Mouse (Mus musculus) hindbrain, postnatal 0 days (tissue): ENCODE measurements around the gene Apela. TPM values are rescaled to one million over a fixed set of nuclear protein-coding genes. Genes with fewer than 3 reads are reported as not detected.
"Not testable (repeated sequence)": the region's sequence is repeated elsewhere in the genome, so short reads cannot be mapped to it uniquely, and the experiment has no call there.

ENCODE experiments used
- ATAC-seq: fragments of 200-750 bp; cut with Nextera tagmentation; 2 replicates; pipeline ENCODE4 v1.8.0; 2017; ENCODE audit warnings: mild to moderate bottlenecking, moderate TSS enrichment, moderate library complexity
- DNase-seq: peaks from one replicate; pipeline ENCODE4 v3.0.0-alpha.2; 2015; ENCODE audit warnings: low spot score
- H3K27ac ChIP-seq: fragments of 300-500 bp; sonication (generic); 2 replicates; pipeline ENCODE4 v1.5.1; 2014; ENCODE audit warnings: mild to moderate bottlenecking
- H3K27me3 ChIP-seq: fragments of 300-500 bp; sonication (generic); 2 replicates; pipeline ENCODE4 v1.6.1; 2014; ENCODE audit warnings: low read length, mixed read lengths; ENCODE audit not compliant: insufficient read depth
- H3K36me3 ChIP-seq: fragments of 300-500 bp; sonication (generic); 2 replicates; pipeline ENCODE4 v1.6.1; 2014; ENCODE audit warnings: low read length, mixed read lengths; ENCODE audit not compliant: insufficient read depth
- H3K4me1 ChIP-seq: fragments of 300-500 bp; sonication (generic); 2 replicates; pipeline ENCODE4 v1.6.1; 2014; ENCODE audit warnings: antibody characterized with exemption, low read length, mixed read lengths; ENCODE audit not compliant: insufficient read depth
- H3K4me2 ChIP-seq: fragments of 300-500 bp; sonication (generic); 2 replicates; pipeline ENCODE4 v1.6.1; 2014; ENCODE audit warnings: low read depth, mild to moderate bottlenecking, low read length, moderate library complexity, mixed read lengths
- H3K4me3 ChIP-seq: fragments of 300-500 bp; sonication (generic); 2 replicates; pipeline ENCODE4 v1.5.1; 2014; ENCODE audit warnings: low read length
- H3K9ac ChIP-seq: fragments of 300-500 bp; sonication (generic); replicated peaks from 2 replicates; pipeline ENCODE4 v1.6.1; 2014; ENCODE audit warnings: mild to moderate bottlenecking, low read length, moderate library complexity, mixed read lengths
- H3K9me3 ChIP-seq: fragments of 300-500 bp; sonication (generic); 2 replicates; pipeline ENCODE4 v1.6.1; 2016; ENCODE audit warnings: low read length, mixed read lengths
- CTCF ChIP-seq: IDR thresholded peaks from 2 replicates; pipeline ENCODE4 v1.5.1; 2016; ENCODE audit warnings: antibody characterized with exemption, control low read depth, low read depth
- WGBS: fragments of 180-500 bp; shearing (Covaris S2); extraction: QIAGEN DNeasy Blood & Tissue Kit; methylation state at CpG from one replicate; pipeline ENCODE4 v1.1.7; 2014; 5-methylcytosine and 5-hydroxymethylcytosine counted together
- polyA plus RNA-seq: library from polyadenylated mRNA; unstranded; fragments of >200 nt; fragmentation: Nextera tagmentation; extraction: Ambion mirVana; gene quantifications from 2 replicates; pipeline ENCODE4 v1.2.1, GENCODE M21; 2015
- total RNA-seq: library from RNA; depleted of rRNA; stranded (reverse); fragments of >200 nt; gene quantifications from 2 replicates; pipeline ENCODE4 v1.2.3, GENCODE M21; 2014

Apela gene
- total and polyA plus RNA-seq, 2 experiments from 2014 or later, result 0.66 to 1.3 TPM

GRCm38 (mm10) chr8:65029776-65030175, 7.4 kb downstream of the Apela start:
- H3K36me3 ChIP-seq, result no peaks in the 10 kb centered on the region
- no peaks in the 10 kb centered on the region for H3K27me3 ChIP-seq
- ATAC-seq (no peak), DNase-seq (no peak)
- WGBS, result 88% methylated on average over 4 of the region's 4 CpGs
- H3K27ac ChIP-seq, result no peak overlapping the region
- no peak overlapping the region for H3K4me3 ChIP-seq
- no peak overlapping the region for H3K4me2 ChIP-seq
- no peak for TF ChIP-seq CTCF
- H3K9ac ChIP-seq, result no peak overlapping the region
- no peaks in the 10 kb centered on the region for H3K9me3 ChIP-seq
- no peaks in the 10 kb centered on the region for H3K4me1 ChIP-seq

DNA sequence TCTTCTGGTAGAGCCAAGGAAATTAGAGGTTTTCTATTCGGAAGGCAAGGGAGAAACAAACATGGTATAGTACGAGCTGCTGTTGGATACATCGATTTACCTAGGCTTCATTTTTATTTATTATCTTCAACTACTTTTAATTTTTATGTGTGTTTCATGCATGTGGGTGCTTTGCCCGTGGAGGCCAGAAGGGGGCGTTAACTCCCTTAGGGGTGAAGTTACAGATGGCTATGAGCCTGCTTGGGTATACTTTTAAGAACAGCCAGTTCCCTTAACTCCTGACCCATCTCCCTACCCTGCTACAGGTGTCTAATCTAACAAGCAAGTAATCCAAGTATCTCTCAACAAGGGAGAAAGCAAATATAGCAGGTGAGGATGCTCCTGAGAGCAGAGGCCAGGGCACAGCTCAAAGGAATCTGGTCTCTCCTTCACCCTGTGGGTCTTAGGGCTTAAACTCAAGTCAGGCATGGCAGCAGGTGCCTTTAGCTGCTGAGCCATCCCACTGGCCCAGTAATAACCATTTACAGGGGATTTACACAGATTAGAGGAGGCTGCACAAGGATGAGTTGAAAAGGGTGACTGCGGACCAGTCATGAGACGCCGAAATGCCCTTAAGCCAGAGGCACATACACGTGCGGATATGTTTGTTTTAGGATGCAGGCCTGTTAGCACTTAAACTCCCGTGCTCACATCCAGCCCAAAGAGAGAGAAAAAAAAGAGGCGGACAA, 8.0 kb downstream of the Apela start:
- no peak for TF ChIP-seq CTCF
- Histone ChIP-seq H3K9me3 (no peaks in the 10 kb centered on the region), H3K4me2 (no peak overlapping the region), H3K36me3 (no peaks in the 10 kb centered on the region), H3K4me3 (no peak overlapping the region), H3K27ac (no peak overlapping the region), H3K27me3 (no peaks in the 10 kb centered on the region), H3K9ac (no peak overlapping the region), H3K4me1 (no peaks in the 10 kb centered on the region)
- DNase-seq, result no peak
- ATAC-seq, result no peak
- WGBS, result 88% methylated on average over 12 of the region's 12 CpGs

DNA sequence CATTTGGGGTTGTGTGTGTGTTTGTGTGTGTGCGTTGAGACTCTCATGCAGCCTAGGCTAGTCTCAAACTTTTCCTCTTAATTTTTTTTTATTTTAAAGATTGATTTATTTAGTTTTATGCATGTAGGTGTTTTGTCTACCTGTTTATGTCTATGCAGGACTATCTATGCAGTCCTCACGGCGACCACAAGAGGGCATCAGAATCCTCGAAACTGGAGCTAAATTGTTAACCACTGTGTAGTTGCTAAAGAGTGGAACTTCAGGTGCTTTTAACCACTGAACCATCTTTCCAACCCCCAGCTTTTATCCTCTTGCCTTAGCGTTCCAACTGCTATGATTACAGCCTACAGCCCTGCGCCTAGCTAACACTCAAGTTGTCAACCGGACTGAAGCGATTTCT, 14.7 kb downstream of the Apela start:
- Histone ChIP-seq H3K9me3 (no peaks in the 10 kb centered on the region), H3K27me3 (no peaks in the 10 kb centered on the region), H3K4me2 (no peak overlapping the region), H3K36me3 (no peaks in the 10 kb centered on the region), H3K27ac (no peak overlapping the region), H3K4me3 (no peak overlapping the region), H3K4me1 (no peaks in the 10 kb centered on the region), H3K9ac (no peak overlapping the region)
- 50% methylated on average over 8 of the region's 8 CpGs for WGBS
- ATAC-seq (no peak), DNase-seq (peak; percentile 58)
- peak; percentile 82 for TF ChIP-seq CTCF

DNA sequence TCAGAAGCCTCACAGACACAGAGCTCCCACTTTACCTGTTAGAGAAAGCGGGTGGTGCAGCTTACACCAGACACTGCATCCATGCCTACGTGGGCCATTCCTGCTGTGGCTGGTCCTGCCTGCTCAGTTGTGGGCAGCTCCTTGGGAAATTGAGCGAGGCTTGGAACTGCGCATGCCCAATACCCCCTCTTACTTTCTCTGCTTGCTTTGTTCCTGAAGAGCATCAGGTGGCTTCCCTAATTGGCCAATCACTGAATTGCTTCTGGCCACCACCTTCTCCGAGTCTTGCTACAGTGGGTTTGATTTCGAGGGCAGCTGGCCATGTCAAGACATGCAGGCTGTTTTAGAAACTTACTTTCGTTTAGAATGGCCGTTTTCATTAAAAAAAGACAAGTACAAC, 18.7 kb downstream of the Apela start, which contains the start of the genes Trim61 and Trim60:
TSS of gene Trim61 (minus strand) at position 101 of the 400 bp plus-strand sequence.
TSS of gene Trim60 (minus strand) at position 162 of the 400 bp plus-strand sequence.
- ATAC-seq (no peak), DNase-seq (no peak)
- no peaks in the 10 kb centered on the region for H3K36me3 ChIP-seq
- H3K9ac ChIP-seq, result no peak within 1 kb of the TSS
- WGBS, result 87% methylated on average over 8 of the region's 8 CpGs
- H3K9me3 ChIP-seq, result no peaks in the 10 kb centered on the region
- H3K4me2 ChIP-seq, result no peak within 1 kb of the TSS
- H3K27me3 ChIP-seq, result no peaks in the 10 kb centered on the region
- no peak for TF ChIP-seq CTCF
- no peak within 1 kb of the TSS for H3K4me3 ChIP-seq
- H3K4me1 ChIP-seq, result no peaks in the 10 kb centered on the region
- no peak within 1 kb of the TSS for H3K27ac ChIP-seq

GRCm38 (mm10) chr8:65007616-65008015, 29.5 kb downstream of the Apela start:
- H3K4me1 ChIP-seq, H3K27me3 ChIP-seq, H3K36me3 ChIP-seq, H3K27ac ChIP-seq, H3K9me3 ChIP-seq, DNase-seq, H3K9ac ChIP-seq, H3K4me3 ChIP-seq, H3K4me2 ChIP-seq, ATAC-seq: not testable (repeated sequence)
- 82% methylated on average over 6 of the region's 6 CpGs for WGBS

DNA sequence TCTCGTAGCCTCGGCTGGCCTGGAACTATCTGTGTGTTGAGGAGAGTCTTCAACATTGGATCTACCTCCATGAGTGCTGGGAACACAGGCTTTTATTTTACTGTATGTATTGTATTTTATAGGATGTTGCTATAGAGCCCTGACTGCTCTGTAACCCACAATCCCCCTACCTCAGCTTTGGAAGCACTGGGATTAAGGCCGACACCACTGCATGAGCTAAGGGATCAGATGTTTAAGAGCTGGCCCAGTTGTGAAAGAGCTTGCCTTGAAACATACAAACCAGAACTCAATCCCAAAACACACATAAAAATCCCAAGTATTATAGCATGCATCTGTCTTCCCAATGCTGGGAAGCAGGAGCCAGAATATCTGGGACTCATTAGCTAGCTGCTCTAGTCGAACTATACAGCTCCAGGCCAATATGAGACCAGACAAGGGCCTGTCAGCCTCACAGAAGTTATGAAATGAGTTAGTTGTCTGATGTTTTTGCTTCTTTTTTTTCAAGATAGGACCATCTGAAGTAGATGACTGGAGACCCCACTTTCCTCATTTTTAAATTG, 38.2 kb downstream of the Apela start:
- H3K4me3 ChIP-seq, result no peak overlapping the region
- WGBS, result 86% methylated on average over 4 of the region's 4 CpGs
- no peaks in the 10 kb centered on the region for H3K4me1 ChIP-seq
- H3K4me2 ChIP-seq, result no peak overlapping the region
- ATAC-seq (no peak), DNase-seq (no peak)
- no peaks in the 10 kb centered on the region for H3K27me3 ChIP-seq
- no peaks in the 10 kb centered on the region for H3K36me3 ChIP-seq
- TF ChIP-seq CTCF, result no peak
- no peak overlapping the region for H3K27ac ChIP-seq
- no peak overlapping the region for H3K9ac ChIP-seq
- H3K9me3 ChIP-seq, result no peaks in the 10 kb centered on the region

GRCm38 (mm10) chr8:64987731-64988130, 49.4 kb downstream of the Apela start, which contains the start of gene Trim75:
Gene Trim75 (minus strand): TSS chr8:64987831.
- Histone ChIP-seq H3K9me3 (no peaks in the 10 kb centered on the region), H3K27ac (no peak within 1 kb of the TSS), H3K36me3 (no peaks in the 10 kb centered on the region), H3K27me3 (no peaks in the 10 kb centered on the region), H3K9ac (no peak within 1 kb of the TSS), H3K4me3 (no peak within 1 kb of the TSS), H3K4me2 (no peak within 1 kb of the TSS), H3K4me1 (no peaks in the 10 kb centered on the region)
- 85% methylated on average over 4 of the region's 4 CpGs for WGBS
- no peak for ATAC-seq
- no peak for DNase-seq
- TF ChIP-seq CTCF, result no peak
